Mouse (Mus musculus) spleen, postnatal 14 days (tissue): ENCODE results near the gene Tmem206.

Experiments
- DNase-seq, 2 experiments: peaks; one replicate each; pipeline ENCODE4 v3.0.0; 2021 to 2022; ENCODE audit warnings: low spot score in 2 of 2

Tmem206 gene

GRCm38 (mm10) chr1:191396897-191397849, 71.5 kb downstream of the Tmem206 start:
- peak; percentile 98 for DNase-seq
